Mouse (Mus musculus): ENCODE data around the gene Pde11a.

Gene Pde11a

GRCm38 (mm10) chr2:76095861-76096260 lies 242.7 kb downstream of the Pde11a start:
- DNase-seq (ENCODE audit: low read depth, low spot score): no peak

- DNase-seq (ENCODE audit: low read depth, low spot score): no peak
Measured at GRCm38 (mm10) chr2:76090506-76090905, 248.1 kb downstream of the Pde11a start.

DNA sequence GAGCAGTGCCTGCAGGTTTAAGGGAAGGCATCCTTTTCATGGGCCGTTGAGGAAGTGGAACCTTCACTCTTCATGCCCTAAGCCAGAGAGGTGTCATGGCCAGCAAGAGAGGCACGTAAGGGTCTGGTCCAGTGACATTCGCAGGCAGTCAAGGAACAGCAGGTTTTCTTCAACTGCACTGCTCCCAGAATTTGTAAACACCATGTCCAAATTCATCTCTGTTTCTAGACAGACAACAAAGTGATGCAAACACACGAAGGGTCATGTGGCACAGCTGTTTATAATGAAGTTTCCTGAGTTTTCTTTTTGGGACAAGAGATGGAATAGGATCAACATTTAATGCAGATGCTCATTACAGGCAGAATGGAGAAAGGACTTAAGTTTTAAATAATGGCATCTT lies 249.7 kb downstream of the Pde11a start:
- DNase-seq (ENCODE audit: low read depth, low spot score): no peak

- no peak for DNase-seq (ENCODE audit: low read depth, low spot score)
Measured at GRCm38 (mm10) chr2:76088413-76088812, 250.2 kb downstream of the Pde11a start.

GRCm38 (mm10) chr2:76087170-76087569 lies 251.4 kb downstream of the Pde11a start:
- DNase-seq (ENCODE audit: low read depth, low spot score): no peak

DNA sequence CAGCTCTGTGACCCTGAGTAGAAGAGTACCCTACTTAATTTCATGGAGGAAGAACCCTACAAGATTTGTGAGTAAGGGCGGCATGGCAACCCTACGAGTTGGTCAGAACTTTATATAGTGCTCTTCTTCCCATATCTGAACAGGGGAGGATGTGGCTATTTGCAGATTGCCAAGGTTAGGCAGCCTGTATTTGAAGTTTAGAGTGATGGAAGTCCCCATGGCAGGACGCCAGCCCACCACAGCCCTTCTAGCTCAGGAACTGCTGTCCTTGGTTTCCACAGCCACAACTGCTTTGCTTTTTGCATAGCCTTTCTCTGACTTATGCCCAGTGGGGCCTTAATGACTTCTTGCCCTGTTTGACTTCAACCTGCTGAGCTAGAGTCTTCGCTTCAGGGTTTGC lies 253.6 kb downstream of the Pde11a start:
- no peak for DNase-seq (ENCODE audit: low read depth, low spot score)

DNA sequence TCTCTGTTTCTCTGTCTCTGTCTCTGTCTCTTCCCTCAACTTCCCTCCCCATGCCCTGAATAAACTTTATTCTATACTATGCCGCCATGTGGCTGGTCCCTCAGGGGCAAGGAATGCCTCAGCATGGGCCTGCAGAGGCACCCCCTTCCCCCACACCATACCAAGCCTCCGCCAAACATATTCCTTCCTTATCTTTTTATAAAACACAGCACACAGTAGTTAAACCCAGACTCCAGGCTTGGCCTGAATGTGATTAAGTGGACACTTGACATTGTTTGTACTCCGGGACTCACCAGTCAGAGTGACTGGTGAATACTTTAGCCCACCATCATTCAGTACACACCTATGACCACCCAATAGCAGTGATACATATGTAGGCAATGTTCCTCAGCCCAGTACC lies 254.7 kb downstream of the Pde11a start:
- DNase-seq (ENCODE audit: low read depth, low spot score): no peak

- DNase-seq (ENCODE audit: low read depth, low spot score): no peak
Measured at GRCm38 (mm10) chr2:76083396-76083795, 255.2 kb downstream of the Pde11a start.

- DNase-seq (ENCODE audit: low read depth, low spot score): no peak
Measured at GRCm38 (mm10) chr2:76081991-76082390, 256.6 kb downstream of the Pde11a start.

GRCm38 (mm10) chr2:76080549-76080948 lies 258.0 kb downstream of the Pde11a start:
- no peak for DNase-seq (ENCODE audit: low read depth, low spot score)

DNA sequence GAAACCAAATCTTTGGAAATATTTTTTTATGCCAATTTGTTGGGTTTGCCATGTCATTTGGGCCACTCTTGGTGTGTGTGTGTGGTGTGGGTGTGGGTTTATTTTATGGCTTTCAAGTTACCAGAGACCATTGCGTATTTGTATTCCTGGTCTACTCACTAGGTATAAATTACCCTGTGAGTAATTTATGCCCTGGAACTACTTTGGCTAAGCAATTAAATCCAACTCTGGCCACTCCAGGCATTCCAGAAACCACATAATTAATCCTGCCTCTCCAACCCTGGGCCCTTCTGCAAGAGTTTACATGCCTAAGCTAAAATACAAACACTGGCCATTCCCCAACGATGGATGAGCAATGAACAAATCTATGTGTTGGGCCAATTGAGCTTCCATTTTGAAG lies 261.7 kb downstream of the Pde11a start:
- DNase-seq (ENCODE audit: low read depth, low spot score): no peak

GRCm38 (mm10) chr2:76076047-76076446 lies 262.5 kb downstream of the Pde11a start:
- DNase-seq (ENCODE audit: low read depth, low spot score): no peak

DNA sequence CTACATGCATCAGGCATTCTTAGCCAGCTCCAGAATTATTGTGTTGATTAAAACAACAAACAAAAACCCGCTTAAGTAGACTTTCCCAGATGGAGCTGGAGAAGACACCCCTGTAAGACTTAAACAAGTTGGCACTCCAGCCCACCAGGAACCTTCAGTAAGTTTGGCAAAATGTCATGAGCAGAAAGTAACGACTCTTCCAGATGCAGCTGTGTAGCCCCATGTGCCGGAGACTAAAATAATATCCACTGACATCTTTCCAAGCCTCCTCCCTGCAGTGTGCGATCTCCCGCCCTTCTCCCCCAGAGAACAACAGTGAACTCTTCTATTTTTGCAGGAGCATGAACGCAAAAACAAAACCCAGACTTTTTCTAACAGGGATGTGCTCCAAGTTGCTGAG lies 265.5 kb downstream of the Pde11a start:
- no peak for DNase-seq (ENCODE audit: low read depth, low spot score)

GRCm38 (mm10) chr2:76070432-76071306 lies 267.9 kb downstream of the Pde11a start:
- DNase-seq (ENCODE audit: low read depth, low spot score): peak; percentile 80

- no peak for DNase-seq (ENCODE audit: low read depth, low spot score)
Measured at GRCm38 (mm10) chr2:76069238-76069637, 269.3 kb downstream of the Pde11a start.

GRCm38 (mm10) chr2:76068155-76068554 lies 270.4 kb downstream of the Pde11a start:
- no peak for DNase-seq (ENCODE audit: low read depth, low spot score)

- no peak for DNase-seq (ENCODE audit: low read depth, low spot score)
Measured at GRCm38 (mm10) chr2:76067144-76067543, 271.4 kb downstream of the Pde11a start.

- no peak for DNase-seq (ENCODE audit: low read depth, low spot score)
Measured at GRCm38 (mm10) chr2:76065292-76065691, 273.3 kb downstream of the Pde11a start.

- DNase-seq (ENCODE audit: low read depth, low spot score): no peak
Measured at GRCm38 (mm10) chr2:76064078-76064477, 274.5 kb downstream of the Pde11a start.

DNA sequence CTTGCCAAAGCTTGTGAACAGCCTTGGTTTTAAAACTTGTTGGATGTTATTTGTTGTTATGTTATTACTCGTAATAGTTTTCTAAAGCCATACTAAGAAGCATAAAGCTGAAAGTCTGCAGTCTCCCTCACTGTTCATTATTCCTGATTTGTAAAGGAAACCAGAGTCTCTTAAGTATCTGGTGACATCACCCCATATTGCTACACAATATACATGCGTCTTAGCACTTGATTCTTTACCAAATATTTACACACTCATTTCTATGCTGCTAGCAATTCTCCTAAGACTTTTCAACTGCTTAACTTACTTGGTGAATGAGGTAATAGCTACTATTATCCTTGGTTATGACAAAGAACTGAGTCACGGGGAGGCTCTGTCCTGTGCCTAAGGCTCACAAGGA lies 278.4 kb downstream of the Pde11a start:
- no peak for DNase-seq (ENCODE audit: low read depth, low spot score)

DNA sequence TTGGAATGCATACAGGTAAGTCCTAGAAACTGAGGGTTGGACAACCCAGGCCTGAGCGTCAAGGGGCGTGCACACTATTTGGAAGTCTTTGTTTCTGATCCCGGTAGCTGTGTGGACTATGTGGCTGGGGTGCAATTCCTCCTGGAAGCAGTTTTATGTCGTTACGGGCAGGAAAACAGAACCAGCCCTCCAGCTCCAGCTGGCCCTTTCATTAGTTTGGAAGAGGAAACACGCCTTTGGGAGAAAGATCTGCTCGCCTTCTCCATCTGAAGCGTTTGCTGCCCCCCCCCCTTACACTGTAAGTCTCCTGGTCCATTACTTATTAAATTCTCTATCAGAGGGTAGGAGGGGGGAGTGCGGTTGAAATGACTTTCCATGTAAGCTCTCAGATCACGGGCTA lies 279.0 kb downstream of the Pde11a start:
- no peak for DNase-seq (ENCODE audit: low read depth, low spot score)

- DNase-seq (ENCODE audit: low read depth, low spot score): no peak
Measured at GRCm38 (mm10) chr2:76058661-76059467, 279.7 kb downstream of the Pde11a start.

GRCm38 (mm10) chr2:76057555-76057954 lies 281.0 kb downstream of the Pde11a start:
- DNase-seq (ENCODE audit: low read depth, low spot score): no peak
